Mouse (Mus musculus): Measurements from ENCODE around the gene Garnl3.

DNA sequence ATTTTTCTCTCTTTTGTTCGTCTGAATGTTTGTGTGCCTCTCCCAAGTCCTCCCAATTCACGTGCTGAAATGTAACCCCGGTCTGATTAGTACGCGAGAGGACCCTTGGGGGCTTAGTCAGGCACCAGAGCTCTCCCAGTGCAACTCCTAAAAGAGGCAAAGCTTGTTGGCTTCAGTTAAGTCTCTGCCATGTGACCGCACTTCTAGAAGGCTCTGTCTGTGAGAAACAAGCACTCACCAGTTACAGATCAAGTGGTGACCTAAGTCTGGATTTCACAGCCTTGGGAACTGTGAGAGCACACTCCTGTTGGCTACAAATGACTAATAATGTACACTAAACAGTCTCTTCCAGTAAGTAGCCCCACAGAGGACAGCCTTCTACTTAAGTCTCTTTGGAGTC lies 8.6 kb downstream of the Garnl3 start:
- no peak for TF ChIP-seq TAL1 (conservative IDR thresholded peaks at IDR 0.05; ENCODE audit: low read depth, low read length)
- no peak for TF ChIP-seq CTCF (IDR thresholded peaks at IDR 0.05; ENCODE audit: low read depth, low read length)
- TF ChIP-seq POLR2AphosphoS5 (IDR thresholded peaks at IDR 0.05; ENCODE audit: insufficient replicate concordance, low read depth, low read length), result no peak
- TF ChIP-seq GATA2 (IDR thresholded peaks at IDR 0.05; ENCODE audit: borderline replicate concordance, low read depth, low read length), result no peak
- no peak for TF ChIP-seq GATA1 (IDR thresholded peaks at IDR 0.05; ENCODE audit: borderline replicate concordance, low read length)
